Mouse (Mus musculus) NIH3T3 (cell line): Measurements from ENCODE around the gene Acox1.

Source experiments
- DNase-seq: peaks from one replicate; pipeline ENCODE4 v3.0.0-alpha.2; 2012; ENCODE audit warnings: low read depth

Gene Acox1

GRCm38 (mm10) chr11:116167232-116167631, 31.6 kb downstream of the Acox1 start:
- DNase-seq, result peak; percentile 82

DNA sequence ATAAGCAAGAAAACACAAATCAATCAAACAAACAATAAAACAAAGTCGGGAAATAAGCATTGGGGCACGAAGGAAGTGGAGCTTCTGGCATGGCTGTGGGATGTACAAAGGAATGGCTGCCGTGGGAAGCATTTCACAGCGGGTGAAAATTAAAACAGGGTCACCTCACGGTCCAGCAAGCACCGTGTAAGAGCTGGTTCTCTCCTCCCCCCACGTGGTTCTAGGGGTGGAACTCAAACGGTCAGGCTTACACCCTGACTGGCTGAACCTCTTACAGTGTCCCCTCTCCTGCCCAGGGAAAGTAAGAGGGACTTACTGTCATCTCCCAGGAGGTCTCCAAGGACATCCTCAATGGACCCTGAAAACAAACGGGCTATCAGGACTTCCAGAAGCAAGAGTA, 35.8 kb downstream of the Acox1 start:
- no peak for DNase-seq

GRCm38 (mm10) chr11:116162146-116162545, 36.7 kb downstream of the Acox1 start:
- no peak for DNase-seq

- DNase-seq, result no peak
Measured at GRCm38 (mm10) chr11:116161312-116161711, 37.5 kb downstream of the Acox1 start.

DNA sequence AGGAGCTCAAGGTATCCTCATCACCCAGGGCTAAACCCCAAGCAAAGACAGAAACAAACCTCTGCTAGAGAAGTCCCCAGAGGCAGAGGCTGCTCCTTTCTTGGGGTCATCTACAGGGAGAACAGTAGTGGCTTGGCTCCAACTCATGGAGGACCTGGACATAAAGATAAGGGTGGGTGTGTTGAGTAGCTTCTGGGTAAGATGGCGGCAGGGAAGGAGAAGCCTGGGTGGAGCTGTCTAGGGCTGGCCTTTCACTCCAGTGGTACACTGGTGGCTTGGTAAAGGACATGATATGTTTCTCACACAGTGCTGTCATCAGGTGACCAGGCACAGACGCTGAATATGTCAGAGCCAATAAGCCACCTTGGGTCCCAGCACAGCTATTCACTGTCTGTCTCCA, 47.9 kb downstream of the Acox1 start:
- DNase-seq, result no peak

DNA sequence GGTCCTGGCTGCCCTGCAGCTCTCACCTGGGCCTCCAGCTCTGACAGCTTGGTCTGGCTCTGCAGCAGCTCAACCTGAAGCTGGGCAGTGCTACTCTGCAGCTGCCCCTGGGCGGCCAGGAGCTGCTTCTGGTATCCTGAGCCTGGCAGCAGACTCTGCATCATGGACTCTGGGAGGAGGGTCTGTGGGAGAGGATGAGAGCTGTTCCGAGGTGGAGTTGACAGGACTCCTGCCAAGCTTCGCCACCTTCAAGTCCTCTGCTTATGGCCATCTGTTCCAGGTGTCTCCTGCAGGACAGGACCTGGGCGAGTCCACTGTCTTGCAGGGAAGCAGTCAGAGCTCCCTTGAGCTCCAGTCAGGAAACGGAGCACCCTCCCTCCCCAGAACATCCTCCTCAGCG, 49.5 kb downstream of the Acox1 start:
- DNase-seq, result no peak

DNA sequence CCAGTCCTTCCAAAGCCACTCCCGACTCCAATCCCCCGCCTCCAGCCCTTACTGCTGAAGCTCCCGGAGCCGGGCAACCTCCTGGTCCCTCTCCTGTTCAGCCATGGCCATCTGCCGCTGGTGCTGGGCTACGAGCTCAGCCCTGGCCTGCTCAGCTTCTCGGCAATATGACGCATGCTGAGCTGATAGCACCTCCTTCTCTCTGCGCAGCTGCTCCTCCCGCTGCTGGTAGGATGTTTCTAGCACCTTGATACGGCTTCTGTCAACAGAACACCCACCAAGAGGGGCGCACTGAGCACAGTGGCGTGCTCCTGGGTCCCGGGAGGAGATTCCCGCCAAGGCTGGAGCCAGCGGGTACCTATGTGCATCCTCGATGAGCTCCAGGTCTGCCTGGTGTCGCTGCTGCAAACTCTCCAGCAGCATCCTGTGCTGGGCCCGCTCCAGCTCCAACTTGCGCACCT, 50.1 kb downstream of the Acox1 start:
- no peak for DNase-seq

GRCm38 (mm10) chr11:116146294-116146985, 52.4 kb downstream of the Acox1 start:
- DNase-seq, result no peak

GRCm38 (mm10) chr11:116145481-116146293, 53.2 kb downstream of the Acox1 start:
- no peak for DNase-seq

- DNase-seq, result no peak
Measured at GRCm38 (mm10) chr11:116143468-116143867, 55.4 kb downstream of the Acox1 start.

DNA sequence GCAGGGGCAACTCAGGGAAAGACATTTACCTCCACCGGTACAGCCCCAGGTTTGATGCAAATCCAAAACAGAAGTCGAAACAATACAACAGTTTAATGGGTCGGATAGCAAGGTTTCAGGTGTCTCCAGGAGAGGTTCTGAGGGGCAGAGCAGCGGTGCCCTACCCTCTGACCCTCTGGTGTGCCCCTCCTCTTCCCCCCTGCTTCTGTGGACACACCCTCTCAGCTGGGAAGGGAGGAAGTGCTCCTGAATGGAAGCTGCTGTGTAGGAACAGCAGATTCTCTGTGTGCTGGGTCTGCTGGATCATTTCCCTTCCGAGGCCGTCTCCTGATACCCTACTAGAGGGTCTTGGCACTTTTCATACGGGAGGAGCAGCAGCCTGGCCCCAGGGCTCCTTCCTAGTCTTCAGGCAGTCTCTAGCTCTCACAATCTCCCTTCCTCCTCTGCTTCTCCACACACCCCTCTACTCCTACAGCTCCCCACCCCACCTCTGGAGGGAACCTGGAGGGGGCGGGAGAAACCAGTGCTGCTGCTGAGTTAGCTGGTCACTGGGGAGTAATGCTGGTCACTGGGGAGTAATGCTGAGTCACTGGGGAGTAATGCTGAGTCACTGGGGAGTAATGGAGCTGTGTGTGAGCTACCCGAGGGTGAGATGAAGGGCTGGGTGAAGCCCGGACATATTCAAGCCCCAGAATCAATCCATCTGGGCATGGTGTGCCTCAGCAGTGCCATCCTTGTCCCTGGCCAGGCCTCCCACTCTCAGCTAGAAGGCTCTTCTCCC, 56.4 kb downstream of the Acox1 start:
- peak; percentile 76 for DNase-seq

- DNase-seq, result peak; percentile 97
Measured at GRCm38 (mm10) chr11:116138468-116139138, 60.2 kb downstream of the Acox1 start, which contains the start of gene Mrpl38. TSS of gene Mrpl38 (minus strand) at chr11:116138868.

- no peak for DNase-seq
Measured at GRCm38 (mm10) chr11:116138096-116138467, 60.8 kb downstream of the Acox1 start.

- DNase-seq, result no peak
Measured at GRCm38 (mm10) chr11:116134171-116134570, 64.7 kb downstream of the Acox1 start.

GRCm38 (mm10) chr11:116133497-116133896, 65.3 kb downstream of the Acox1 start:
- peak; percentile 21 for DNase-seq

- peak; percentile 21 for DNase-seq
Measured at GRCm38 (mm10) chr11:116132366-116133333, 66.2 kb downstream of the Acox1 start.

GRCm38 (mm10) chr11:116131349-116132170, 67.3 kb downstream of the Acox1 start:
- no peak for DNase-seq

DNA sequence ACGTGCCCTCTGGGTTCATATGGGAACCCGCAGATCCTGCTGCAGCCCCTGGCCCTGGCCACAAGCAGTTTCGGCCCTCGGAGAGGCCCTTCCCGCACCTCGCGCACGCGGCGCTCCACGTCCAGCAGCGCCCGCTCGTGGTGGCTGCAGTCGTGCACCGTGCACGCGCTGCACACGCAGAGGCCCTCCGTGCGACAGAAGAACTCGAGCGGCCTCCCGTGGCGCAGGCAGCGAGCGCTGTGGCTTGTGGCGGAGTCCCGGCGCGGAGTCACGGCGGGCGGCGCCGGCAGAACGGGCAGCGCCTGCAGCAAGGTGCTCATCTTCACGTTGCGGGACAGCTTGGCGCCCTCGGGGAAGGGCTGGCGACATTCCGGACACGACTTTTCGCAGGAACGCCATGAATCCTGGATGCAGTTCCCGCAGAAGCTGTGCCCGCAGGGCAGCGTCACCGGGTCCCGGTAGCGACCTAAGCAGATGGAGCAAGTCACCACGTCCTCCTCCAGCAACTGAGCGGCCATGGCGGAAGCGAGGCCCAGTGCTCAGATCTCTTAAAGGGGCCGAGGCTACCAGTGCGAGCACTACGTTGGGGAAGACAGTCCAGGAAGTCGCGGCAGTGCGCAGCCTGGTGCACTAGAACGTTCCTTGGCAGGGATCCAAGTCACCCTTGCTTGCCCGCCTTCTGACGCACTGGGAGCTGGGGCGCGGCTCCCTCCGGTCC, 68.2 kb downstream of the Acox1 start, which contains the start of gene Trim65:
Gene Trim65 (minus strand): TSS at position 641 of the 718 bp plus-strand sequence.
- peak; percentile 95 for DNase-seq

DNA sequence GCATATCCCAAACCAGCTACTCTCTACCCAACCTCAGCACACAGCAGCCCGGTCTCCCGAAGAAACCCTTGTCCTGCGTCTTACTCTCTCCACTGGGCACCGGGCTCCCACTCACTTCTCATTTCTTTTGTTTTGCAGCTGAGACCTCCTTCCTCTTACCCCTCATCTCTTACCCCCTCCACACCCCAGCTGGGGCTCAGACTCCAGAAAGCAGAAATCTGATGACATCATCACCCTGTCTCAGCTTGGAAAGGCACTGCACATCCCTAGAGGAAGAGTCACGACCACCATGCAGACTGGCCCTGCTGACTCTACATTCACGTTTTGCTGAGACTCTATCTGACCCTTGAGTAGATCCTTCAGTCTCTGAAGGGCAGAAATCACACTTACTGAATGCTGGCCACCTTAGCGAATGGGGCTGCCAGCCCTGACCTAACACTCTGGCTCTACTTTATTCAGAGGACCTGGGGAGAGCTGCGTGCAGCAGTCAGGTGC, 68.8 kb downstream of the Acox1 start:
- DNase-seq, result peak; percentile 48
